Mouse (Mus musculus) G1E (cell line): Measurements from ENCODE around the gene Bahd1.

Experiments used
- CTCF ChIP-seq: IDR thresholded peaks from 2 replicates; pipeline ENCODE4 v1.5.1; 2012; ENCODE audit warnings: low read depth, low read length, inconsistent platforms, mixed read lengths
- GATA1 ChIP-seq: IDR thresholded peaks from 2 replicates; pipeline ENCODE4 v1.6.1; 2012; ENCODE audit warnings: borderline replicate concordance, low read length, inconsistent platforms, mixed read lengths
- GATA2 ChIP-seq: IDR thresholded peaks from 2 replicates; pipeline ENCODE4 v1.6.1; 2012; ENCODE audit warnings: low read depth, low read length, inconsistent platforms, borderline replicate concordance
- POLR2AphosphoS5 ChIP-seq: IDR thresholded peaks from 2 replicates; pipeline ENCODE4 v1.6.1; 2012; ENCODE audit warnings: low read depth, low read length, inconsistent platforms; ENCODE audit not compliant: insufficient replicate concordance
- TAL1 ChIP-seq: conservative IDR thresholded peaks from 2 replicates; pipeline ENCODE4 v1.6.1; 2012; ENCODE audit warnings: low read depth, low read length, inconsistent platforms, mixed read lengths

- TF ChIP-seq CTCF: no peak
- TF ChIP-seq GATA1: no peak
- no peak for TF ChIP-seq GATA2
- no peak for TF ChIP-seq POLR2AphosphoS5
- no peak for TF ChIP-seq TAL1
These were observed 59.5 kb downstream of the Bahd1 start for GRCm38 (mm10) chr2:118959644-118960043.
